Mouse (Mus musculus) midbrain, embryonic 15.5 days (tissue): ENCODE measurements at regions not wholly inside any gene's neighbourhood (a gene's known extent, or its start where the extent isn't known, plus 50 kb on each side); places are given as distances from the start of the nearest gene placed in this dataset.

Source experiments
- ATAC-seq: fragments of 200-750 bp; cut with Nextera tagmentation; replicated peaks from 2 replicates; pipeline ENCODE4 v1.8.0; 2017; ENCODE audit warnings: moderate TSS enrichment
- H3K27ac ChIP-seq: fragments of 300-500 bp; sonication (generic); 2 replicates; pipeline ENCODE4 v1.5.1; 2015; ENCODE audit warnings: mild to moderate bottlenecking, inconsistent platforms
- H3K27me3 ChIP-seq: fragments of 300-500 bp; sonication (generic); replicated peaks from 2 replicates; pipeline ENCODE4 v1.6.1; 2015; ENCODE audit warnings: inconsistent platforms
- H3K36me3 ChIP-seq: fragments of 300-500 bp; sonication (generic); replicated peaks from 2 replicates; pipeline ENCODE4 v1.6.1; 2015; ENCODE audit warnings: inconsistent platforms
- H3K4me1 ChIP-seq: fragments of 300-500 bp; sonication (generic); 2 replicates; pipeline ENCODE4 v1.6.1; 2015; ENCODE audit warnings: inconsistent platforms
- H3K4me2 ChIP-seq: fragments of 300-500 bp; sonication (generic); 2 replicates; pipeline ENCODE4 v1.6.1; 2015; ENCODE audit warnings: inconsistent platforms, mild to moderate bottlenecking, moderate library complexity
- H3K4me3 ChIP-seq: fragments of 300-500 bp; sonication (generic); 2 replicates; pipeline ENCODE4 v1.5.1; 2015; ENCODE audit warnings: mild to moderate bottlenecking, inconsistent platforms
- H3K9ac ChIP-seq: fragments of 300-500 bp; sonication (generic); 2 replicates; pipeline ENCODE4 v1.6.1; 2015; ENCODE audit warnings: mild to moderate bottlenecking, inconsistent platforms
- H3K9me3 ChIP-seq: fragments of 300-500 bp; sonication (generic); 2 replicates; pipeline ENCODE4 v1.6.1; 2016; ENCODE audit warnings: inconsistent platforms
- WGBS: fragments of 180-500 bp; shearing (Covaris S2); methylation state at CpG from one replicate; pipeline ENCODE4 v1.1.7; 2015; ENCODE audit warnings: mixed read lengths; 5-methylcytosine and 5-hydroxymethylcytosine counted together

DNA sequence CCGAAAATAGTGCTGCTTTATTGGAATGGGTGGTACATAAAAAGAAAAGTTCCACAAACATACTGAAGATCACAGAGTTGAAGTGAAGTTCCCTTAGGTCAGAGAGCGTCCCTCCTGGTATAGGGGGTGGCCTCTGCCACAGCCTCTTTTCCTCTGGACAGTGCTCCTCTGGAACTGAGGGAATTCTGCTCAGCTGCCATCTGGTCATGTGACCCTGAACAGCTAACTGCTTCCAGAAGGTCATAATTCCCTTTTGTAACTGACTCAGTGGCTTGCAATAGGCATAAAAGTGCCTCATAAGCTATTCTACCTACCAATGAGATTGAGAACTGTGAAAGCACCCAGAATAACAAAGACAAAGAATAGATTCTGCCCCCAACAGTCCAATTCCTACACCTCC lies 414.4 kb downstream of the Lrig3 start:
- no peak overlapping the region for H3K4me2 ChIP-seq
- H3K27ac ChIP-seq: no peak overlapping the region
- H3K9ac ChIP-seq: no peak overlapping the region
- no peaks in the 10 kb centered on the region for H3K9me3 ChIP-seq
- H3K4me3 ChIP-seq: no peak overlapping the region
- WGBS: 85% methylated on average over 2 of the region's 2 CpGs
- H3K4me1 ChIP-seq: peaks cover 6% of the 10 kb centered on the region
- ATAC-seq: no peak
- H3K36me3 ChIP-seq: no peaks in the 10 kb centered on the region
- H3K27me3 ChIP-seq: no peaks in the 10 kb centered on the region

DNA sequence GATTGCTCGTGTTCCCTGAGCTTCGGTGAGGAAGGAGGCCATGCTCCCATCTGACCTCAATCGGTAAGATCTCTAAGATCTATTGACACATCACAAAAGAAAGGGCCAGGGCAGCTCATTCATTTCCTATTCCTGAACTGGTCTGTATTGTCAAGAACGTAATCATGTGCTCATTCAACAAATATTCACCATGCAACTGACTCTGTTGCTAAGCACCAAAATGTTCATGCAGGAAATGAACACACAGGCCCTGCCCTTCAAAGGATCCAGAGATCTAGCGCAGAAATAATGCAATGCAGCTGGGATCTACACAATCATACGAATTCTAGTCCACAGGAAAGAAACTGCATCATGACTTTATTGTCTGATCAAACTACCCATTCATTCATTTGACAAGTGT lies 413.3 kb downstream of the Lrig3 start:
- Histone ChIP-seq H3K4me3 (no peak overlapping the region), H3K9me3 (no peaks in the 10 kb centered on the region), H3K9ac (no peak overlapping the region), H3K27ac (peak overlapping the region; percentile 13; the same call in 1 of the 2 replicates), H3K4me2 (no peak overlapping the region), H3K27me3 (no peaks in the 10 kb centered on the region), H3K36me3 (no peaks in the 10 kb centered on the region), H3K4me1 (peaks cover 6% of the 10 kb centered on the region)
- WGBS: 16% methylated on average over 6 of the region's 6 CpGs
- ATAC-seq: no peak

DNA sequence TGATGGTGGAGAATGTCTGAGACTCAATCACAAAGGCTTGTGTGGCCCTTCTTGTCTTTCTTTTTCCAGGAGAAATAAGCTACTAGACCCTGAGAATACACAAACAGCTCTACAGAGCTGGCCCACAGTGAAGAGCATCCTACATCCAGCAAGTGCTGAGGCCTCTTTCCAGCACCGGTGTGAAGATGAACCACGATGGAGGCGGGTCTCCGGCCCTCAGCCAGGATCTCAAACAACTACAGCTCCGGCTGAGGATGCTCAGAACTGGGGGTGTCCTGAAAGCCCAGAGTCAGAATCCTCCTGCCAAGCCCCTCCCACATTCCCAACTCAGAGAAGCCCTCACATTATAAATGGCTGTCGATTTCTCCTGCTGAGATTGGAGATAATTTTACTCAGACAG lies 407.9 kb downstream of the Lrig3 start:
- Histone ChIP-seq H3K27ac (no peak overlapping the region), H3K36me3 (no peaks in the 10 kb centered on the region), H3K9ac (no peak overlapping the region), H3K9me3 (no peaks in the 10 kb centered on the region), H3K4me2 (no peak overlapping the region), H3K4me3 (no peak overlapping the region), H3K4me1 (peaks cover 15% of the 10 kb centered on the region), H3K27me3 (no peaks in the 10 kb centered on the region)
- no peak for ATAC-seq
- WGBS: 59% methylated on average over 6 of the region's 6 CpGs

DNA sequence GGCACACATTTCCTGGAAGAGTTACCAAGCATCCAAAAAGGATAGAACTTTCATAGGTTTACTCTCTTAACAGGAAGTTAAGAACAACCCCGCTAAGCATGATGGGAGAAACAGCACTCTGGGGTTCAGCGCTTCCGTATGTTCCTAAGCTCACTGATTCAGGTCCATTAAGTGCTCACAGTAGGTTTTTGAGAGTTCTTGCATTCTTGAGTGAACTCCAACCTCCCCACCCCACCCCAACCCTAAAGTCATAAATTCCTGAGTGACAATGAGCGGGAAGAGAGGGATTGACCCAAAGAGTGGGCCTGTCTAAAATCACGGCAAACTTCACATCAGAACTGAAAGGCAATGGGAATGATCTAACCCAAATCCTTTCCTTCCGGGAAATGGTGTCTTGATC lies 405.9 kb downstream of the Lrig3 start:
- ATAC-seq: no peak
- 94% methylated on average over 6 of the region's 6 CpGs for WGBS
- H3K4me2 ChIP-seq: no peak overlapping the region
- H3K9me3 ChIP-seq: no peaks in the 10 kb centered on the region
- no peak overlapping the region for H3K27ac ChIP-seq
- peaks cover 22% of the 10 kb centered on the region for H3K4me1 ChIP-seq
- no peaks in the 10 kb centered on the region for H3K27me3 ChIP-seq
- H3K36me3 ChIP-seq: no peaks in the 10 kb centered on the region
- no peak overlapping the region for H3K4me3 ChIP-seq
- H3K9ac ChIP-seq: no peak overlapping the region

DNA sequence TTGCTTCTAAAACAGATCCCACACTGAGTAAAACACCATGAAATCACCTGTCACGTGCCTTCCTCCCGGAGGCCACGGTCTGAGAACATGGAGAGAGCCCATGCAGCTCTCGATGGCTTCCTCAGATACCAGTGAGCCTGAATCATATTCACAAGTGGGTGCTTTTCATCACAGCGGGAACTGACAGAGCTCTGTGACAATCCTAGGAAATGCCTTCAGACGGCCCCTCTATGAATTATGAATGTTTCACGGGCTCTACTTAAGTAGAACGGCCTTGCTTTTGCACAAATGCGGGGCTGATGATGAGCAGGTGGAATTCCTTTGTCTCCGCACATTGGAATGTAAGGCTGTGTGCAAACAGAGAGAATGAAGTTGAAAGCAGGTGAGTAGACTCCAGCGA lies 383.1 kb downstream of the Lrig3 start:
- ATAC-seq: peak; percentile 81
- 37% methylated on average over 11 of the region's 11 CpGs for WGBS
- Histone ChIP-seq H3K27ac (peak overlapping the region; percentile 40), H3K27me3 (no peaks in the 10 kb centered on the region), H3K36me3 (no peaks in the 10 kb centered on the region), H3K4me1 (peaks cover 10% of the 10 kb centered on the region; the same call in 1 of the 2 replicates), H3K9ac (no peak overlapping the region), H3K4me3 (no peak overlapping the region), H3K9me3 (no peaks in the 10 kb centered on the region), H3K4me2 (no peak overlapping the region)

DNA sequence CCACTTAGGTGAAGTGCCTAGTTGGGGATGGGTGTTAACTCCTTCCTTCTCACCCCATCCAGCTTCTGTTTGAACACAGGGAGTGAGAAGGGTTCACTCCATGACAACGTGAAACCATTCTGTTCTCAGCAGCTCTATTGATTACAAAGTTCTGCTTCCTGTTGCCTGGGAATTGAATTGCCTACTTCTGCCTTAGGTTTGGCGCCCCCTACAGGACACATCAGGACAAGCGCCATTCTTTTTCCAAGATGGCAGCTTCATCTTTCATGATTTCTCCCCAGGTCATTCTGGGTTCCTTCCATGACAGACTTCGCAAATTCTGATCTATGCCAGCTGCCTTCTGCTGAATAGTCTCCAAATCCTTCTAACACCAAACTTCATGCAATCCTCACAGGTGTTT lies 371.5 kb downstream of the Lrig3 start:
- no peak for ATAC-seq
- Histone ChIP-seq H3K36me3 (no peaks in the 10 kb centered on the region), H3K27ac (no peak overlapping the region), H3K27me3 (no peaks in the 10 kb centered on the region), H3K9ac (no peak overlapping the region), H3K4me2 (no peak overlapping the region), H3K4me3 (no peak overlapping the region), H3K4me1 (no peaks in the 10 kb centered on the region), H3K9me3 (no peaks in the 10 kb centered on the region)
- WGBS: 75% methylated on average over 4 of the region's 4 CpGs

DNA sequence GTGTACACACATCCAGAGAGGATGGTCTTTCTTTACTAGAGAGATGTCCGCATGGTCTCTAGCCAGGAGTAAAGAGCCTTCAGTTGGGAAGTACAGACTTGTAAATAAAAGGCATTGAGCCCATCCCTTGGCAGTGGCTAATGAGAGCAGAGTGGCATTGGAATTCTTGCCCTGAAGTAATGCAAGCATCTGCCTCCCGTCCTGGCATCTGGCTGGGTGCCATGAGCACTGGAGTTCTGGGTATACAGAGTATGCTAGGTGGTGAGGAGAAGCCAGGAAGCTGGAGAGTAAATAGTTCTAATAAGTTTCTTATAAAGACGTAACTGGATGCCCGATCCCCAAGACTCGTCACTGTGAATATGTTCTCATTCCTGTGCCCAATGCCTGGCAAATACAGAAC lies 367.8 kb downstream of the Lrig3 start:
- 87% methylated on average over 5 of the region's 5 CpGs for WGBS
- Histone ChIP-seq H3K4me3 (no peak overlapping the region), H3K9me3 (no peaks in the 10 kb centered on the region), H3K9ac (no peak overlapping the region), H3K4me1 (peaks cover 7% of the 10 kb centered on the region), H3K27ac (no peak overlapping the region), H3K27me3 (no peaks in the 10 kb centered on the region), H3K4me2 (no peak overlapping the region), H3K36me3 (no peaks in the 10 kb centered on the region)
- no peak for ATAC-seq

DNA sequence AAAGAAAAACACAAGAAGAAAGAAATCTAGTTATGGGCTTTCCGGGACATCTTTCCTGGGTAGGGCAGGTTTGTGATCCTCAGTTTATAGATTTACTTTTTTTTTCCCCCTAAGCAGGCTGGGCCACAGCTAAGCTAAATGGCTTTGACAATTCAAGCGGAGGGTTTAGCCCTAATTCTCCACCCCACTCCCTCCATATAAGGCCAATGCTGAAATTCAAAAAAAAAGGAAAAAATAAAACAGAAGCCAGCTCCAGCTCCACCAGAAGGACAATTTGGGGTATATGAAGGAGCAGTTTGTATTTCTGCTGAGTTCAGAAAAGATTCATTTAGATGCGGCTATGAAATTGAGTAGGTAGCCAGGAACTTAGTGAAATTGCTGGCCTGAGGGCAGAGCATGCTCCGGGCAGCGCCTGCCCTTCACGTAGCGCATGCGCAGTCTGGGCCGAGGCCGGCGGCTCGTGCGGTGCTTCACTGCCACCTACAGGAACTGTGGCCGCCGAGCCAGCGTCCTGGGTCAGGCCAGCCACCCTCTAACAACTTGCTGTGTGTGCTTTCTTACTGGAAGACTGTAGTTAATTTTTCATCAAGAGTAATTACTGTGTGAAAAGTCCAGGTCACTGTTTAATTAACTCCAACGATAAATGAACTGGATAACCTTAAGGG lies 364.5 kb downstream of the Lrig3 start:
- H3K4me3 ChIP-seq: no peak overlapping the region
- H3K9ac ChIP-seq: 0 out of 2 replicates have a peak overlapping the region, but pooled peaks have one; percentile 5
- H3K27me3 ChIP-seq: no peaks in the 10 kb centered on the region
- no peaks in the 10 kb centered on the region for H3K36me3 ChIP-seq
- peak overlapping the region; percentile 42 for H3K4me2 ChIP-seq
- peak; percentile 92 for ATAC-seq
- 5% methylated on average over 17 of the region's 17 CpGs for WGBS
- no peak overlapping the region for H3K27ac ChIP-seq
- H3K9me3 ChIP-seq: no peaks in the 10 kb centered on the region
- H3K4me1 ChIP-seq: peaks cover 7% of the 10 kb centered on the region

DNA sequence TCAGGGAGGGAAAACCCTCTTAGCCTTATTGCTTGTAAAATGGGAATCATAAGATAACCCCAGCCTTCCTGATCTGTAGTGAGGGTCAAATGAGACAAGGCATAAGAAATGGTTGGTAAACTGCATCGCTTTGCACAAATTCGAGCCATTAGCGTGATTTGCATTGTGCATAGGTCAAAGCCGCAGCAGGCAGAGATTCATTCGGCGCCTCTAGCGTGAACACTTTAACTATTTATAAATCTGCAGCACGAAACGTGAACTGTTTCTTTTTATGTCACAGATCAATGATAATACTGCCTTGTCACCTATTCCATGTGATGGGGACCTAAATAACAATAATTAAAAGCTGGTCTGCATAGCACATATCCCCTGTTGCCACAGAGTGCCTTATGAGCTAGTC lies 354.9 kb downstream of the Lrig3 start:
- no peaks in the 10 kb centered on the region for H3K9me3 ChIP-seq
- no peak overlapping the region for H3K4me2 ChIP-seq
- H3K36me3 ChIP-seq: no peaks in the 10 kb centered on the region
- no peaks in the 10 kb centered on the region for H3K4me1 ChIP-seq
- 66% methylated on average over 9 of the region's 9 CpGs for WGBS
- no peaks in the 10 kb centered on the region for H3K27me3 ChIP-seq
- no peak overlapping the region for H3K9ac ChIP-seq
- no peak overlapping the region for H3K4me3 ChIP-seq
- H3K27ac ChIP-seq: no peak overlapping the region
- no peak for ATAC-seq

DNA sequence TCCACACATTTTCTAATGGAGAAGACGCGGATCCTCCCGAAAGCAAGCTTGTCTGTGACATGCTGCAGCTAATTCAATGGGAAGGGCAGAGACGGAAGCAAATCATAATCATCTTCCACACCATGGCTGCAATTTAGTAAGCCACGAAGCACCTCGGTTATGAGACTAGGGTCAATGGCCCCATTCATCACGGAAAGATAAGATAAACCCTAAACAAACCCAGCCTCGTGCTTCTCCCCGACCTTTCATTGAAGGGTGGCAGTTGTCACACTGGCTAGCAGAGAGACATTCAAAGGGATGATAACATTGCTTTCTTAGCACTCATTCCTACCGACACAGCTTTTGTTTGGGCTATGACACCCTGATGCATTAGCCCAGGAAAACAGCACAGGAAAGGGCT lies 353.8 kb downstream of the Lrig3 start:
- Histone ChIP-seq H3K27ac (no peak overlapping the region), H3K27me3 (no peaks in the 10 kb centered on the region), H3K4me1 (no peaks in the 10 kb centered on the region), H3K9ac (no peak overlapping the region), H3K4me3 (no peak overlapping the region), H3K4me2 (no peak overlapping the region), H3K9me3 (no peaks in the 10 kb centered on the region), H3K36me3 (no peaks in the 10 kb centered on the region)
- WGBS: 79% methylated on average over 10 of the region's 10 CpGs
- no peak for ATAC-seq

DNA sequence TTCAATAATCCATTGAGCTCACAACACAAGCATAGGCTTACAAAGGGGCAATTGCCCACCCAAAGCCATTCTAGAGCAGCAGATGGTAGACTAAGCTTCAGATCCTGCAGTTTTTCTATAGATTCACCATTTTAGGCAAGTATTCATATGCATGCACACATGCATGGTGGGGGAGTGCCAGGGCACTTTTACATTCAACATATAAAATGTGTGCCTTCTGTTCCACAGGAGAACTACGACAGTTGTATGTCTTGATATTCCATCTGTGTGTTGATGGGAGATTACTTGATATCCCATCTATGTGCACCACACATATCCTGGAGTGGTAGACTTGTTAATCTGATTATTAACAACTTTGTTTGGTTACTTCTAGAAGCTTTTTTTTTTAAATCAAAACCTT lies 334.0 kb downstream of the Lrig3 start:
- WGBS: 86% methylated on average over 1 of the region's 1 CpGs
- no peak overlapping the region for H3K4me2 ChIP-seq

DNA sequence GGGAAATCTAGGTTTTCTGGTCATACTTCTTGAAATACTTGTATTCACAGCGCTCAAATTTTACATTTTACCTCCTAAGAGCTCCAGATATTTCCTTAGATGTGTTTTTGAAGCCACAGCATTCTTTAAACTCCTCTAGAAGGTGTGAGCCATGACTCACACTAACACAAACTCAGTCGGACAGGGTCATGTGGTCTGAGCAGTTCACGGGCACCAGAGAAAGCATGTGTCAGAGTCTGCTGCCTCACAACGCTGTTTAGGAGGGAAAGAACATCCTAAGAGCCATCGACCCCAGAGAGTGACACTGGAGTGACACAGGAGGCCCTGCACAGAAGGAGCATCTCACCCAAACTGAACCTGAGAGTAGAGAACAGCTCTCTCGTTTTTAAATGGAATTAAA lies 332.2 kb downstream of the Lrig3 start:
- H3K4me3 ChIP-seq: no peak overlapping the region
- no peak for ATAC-seq
- H3K27ac ChIP-seq: no peak overlapping the region
- H3K36me3 ChIP-seq: no peaks in the 10 kb centered on the region
- no peak overlapping the region for H3K9ac ChIP-seq
- 86% methylated on average over 6 of the region's 6 CpGs for WGBS
- no peaks in the 10 kb centered on the region for H3K27me3 ChIP-seq
- no peak overlapping the region for H3K4me2 ChIP-seq
- H3K9me3 ChIP-seq: no peaks in the 10 kb centered on the region
- H3K4me1 ChIP-seq: no peaks in the 10 kb centered on the region

More for the DNA sequence above, 334.0 kb downstream of the Lrig3 start:
- H3K9ac ChIP-seq: no peak overlapping the region
- H3K27ac ChIP-seq: no peak overlapping the region
- H3K4me1 ChIP-seq: no peaks in the 10 kb centered on the region
- no peaks in the 10 kb centered on the region for H3K36me3 ChIP-seq
- ATAC-seq: no peak
- no peak overlapping the region for H3K4me3 ChIP-seq
- H3K9me3 ChIP-seq: no peaks in the 10 kb centered on the region
- H3K27me3 ChIP-seq: no peaks in the 10 kb centered on the region

DNA sequence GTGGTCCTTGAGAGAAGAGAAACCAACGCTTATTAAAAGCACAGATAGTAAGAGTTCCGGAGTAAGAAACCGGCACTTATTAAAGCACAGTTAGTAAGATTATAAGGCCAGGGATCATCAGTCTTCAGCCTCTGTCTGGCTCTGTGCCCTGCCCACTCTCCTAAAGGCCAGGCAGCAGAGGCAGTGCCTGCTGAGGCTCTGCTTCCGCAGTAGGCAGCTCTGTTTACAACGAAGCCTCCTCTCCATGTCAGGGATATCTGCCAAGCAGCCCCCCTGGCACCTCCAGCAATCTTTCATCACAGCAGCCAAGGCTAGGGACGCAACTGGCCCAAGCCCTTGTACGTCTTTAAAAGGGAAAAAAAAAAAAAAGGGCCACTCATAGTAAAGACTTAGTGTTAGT lies 329.9 kb downstream of the Lrig3 start:
- H3K4me1 ChIP-seq: no peaks in the 10 kb centered on the region
- H3K36me3 ChIP-seq: no peaks in the 10 kb centered on the region
- no peaks in the 10 kb centered on the region for H3K27me3 ChIP-seq
- H3K4me2 ChIP-seq: no peak overlapping the region
- no peak overlapping the region for H3K4me3 ChIP-seq
- H3K9me3 ChIP-seq: no peaks in the 10 kb centered on the region
- no peak for ATAC-seq
- H3K27ac ChIP-seq: no peak overlapping the region
- no peak overlapping the region for H3K9ac ChIP-seq
- 82% methylated on average over 7 of the region's 7 CpGs for WGBS
